Comparison of ENCODE assay signal across 22 mouse cellular contexts in the genomic region with DNA sequence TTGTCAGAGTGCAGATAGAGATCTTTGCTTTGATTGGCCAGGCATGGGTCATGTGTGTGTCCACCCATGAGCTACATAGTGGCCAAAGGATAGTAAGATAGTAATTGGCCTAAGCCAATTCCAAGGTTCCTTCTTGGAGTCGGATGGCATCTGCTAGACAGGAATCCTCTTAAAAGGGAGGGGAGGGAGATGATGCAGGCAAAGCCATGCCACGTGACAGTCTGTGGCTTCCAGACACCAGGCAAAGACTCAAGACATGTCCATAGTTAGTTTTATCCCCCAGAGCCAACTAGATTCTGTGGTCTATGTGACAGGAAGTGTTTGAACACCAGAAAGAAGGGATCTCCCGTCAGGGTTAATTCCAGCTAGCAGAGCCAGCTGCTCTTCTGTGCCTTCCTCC. TPM values are rescaled to one million over a fixed set of nuclear protein-coding genes. Genes with fewer than 3 reads are reported as not detected.
A peak's percentile ranks its signal among the peaks of the same experiment; 100 is the strongest.
DNase-seq lines count a peak whose midpoint lies in the region; ATAC-seq lines count a peak whose summit lies in the region.
"Had no signal": no experiment of that assay in that cellular context is flagged by ENCODE, and none has a peak within 500 bp of the region (broad histone marks: within the 10 kb centered on the region; RNA-seq: fewer than 3 reads in every experiment).

No protein-coding gene starts in this region.

- DNase-seq in retina, adult 2 months (ENCODE audit: low read depth, low spot score), result peak; percentile 29
- no peak for DNase-seq in retina, embryonic 14.5 days (ENCODE audit: low spot score)
- peak; percentile 46 for DNase-seq in MN1 (ENCODE audit: low spot score)
- DNase-seq in retina, postnatal 7 days (ENCODE audit: low read depth, low spot score), result peak; percentile 66
- DNase-seq in gastrocnemius, postnatal 4 days (ENCODE audit: low spot score in 2 of 2), result no peak
- no peak for DNase-seq in left cerebral cortex, postnatal 36 days (ENCODE audit: low spot score in 2 of 2)
- DNase-seq: adrenal gland, postnatal 14 days; cerebellum, adult 2 months; cerebellum, postnatal 14 days; gastrocnemius, postnatal 36 days; heart, adult 2 months; heart, postnatal 4 days; kidney, adult 8-10 months; kidney, postnatal 10 days; layer of hippocampus, postnatal 36 days; liver, embryonic 13.5 days; lung, adult 18-20 months; right cerebral cortex, postnatal 4 days; thymus, postnatal 14 days had no signal

- intact Hi-C loops in left cerebral cortex, postnatal 36 days (cut with DNase I), result no loop called here

- peak; percentile 9 to 54; a peak in 3 of 4 replicates for ATAC-seq in hematopoietic stem cell, adult 5-6 weeks (replicated peaks in 1 of 2; ENCODE audit: insufficient read depth in 1 of 2, low FRiP score in 2 of 2, low TSS enrichment in 1 of 2, low read depth in 1 of 2, poor library complexity in 2 of 2, severe bottlenecking in 2 of 2)
- ATAC-seq: forebrain, embryonic 15.5 days; lung, postnatal 0 days had no signal

RNA-seq across cellular contexts. Expression of gene Cbx7, which starts 12.5 kb away (rescaled TPM):
- total RNA-seq in hematopoietic stem cell, adult 5-6 weeks (2017), result 12.6 TPM in 2 replicates
- total RNA-seq in gastrocnemius, postnatal 4 days (2021), result 1 to 10 TPM; 2.1 TPM
- total RNA-seq in left cerebral cortex, postnatal 36 days (2021), result 10 to 100 TPM; 40.5 to 46.5 TPM

RNA-seq across cellular contexts. Expression of gene Pdgfb, which starts 56.4 kb away (rescaled TPM):
- 0.84 and 2.2 TPM in 2 replicates for total RNA-seq in hematopoietic stem cell, adult 5-6 weeks (2017)
- total RNA-seq in gastrocnemius, postnatal 4 days (2021), result 10 to 100 TPM; 51.5 to 52.8 TPM
- total RNA-seq in left cerebral cortex, postnatal 36 days (2021), result 10 to 100 TPM; 31.3 to 32.4 TPM

Comparison
In these comparisons a context has a peak if more than half of its experiments do, and no peak if none do; other contexts are left out.
1. DNase-seq: peak in retina, adult 2 months (single experiment), MN1 (single experiment) and retina, postnatal 7 days (single experiment); none in retina, embryonic 14.5 days (single experiment), gastrocnemius, postnatal 4 days (0 of 2) and left cerebral cortex, postnatal 36 days (0 of 2).
2. RNA of gene Pdgfb, which starts 56.4 kb away (total RNA-seq): 51.5 to 52.8 TPM in gastrocnemius, postnatal 4 days and 31.3 to 32.4 TPM in left cerebral cortex, postnatal 36 days; 0.84 to 2.2 TPM in hematopoietic stem cell, adult 5-6 weeks; every median in the first group is over 10 times any median in the second.